Mouse (Mus musculus): ENCODE measurements around the gene Bves.

DNA sequence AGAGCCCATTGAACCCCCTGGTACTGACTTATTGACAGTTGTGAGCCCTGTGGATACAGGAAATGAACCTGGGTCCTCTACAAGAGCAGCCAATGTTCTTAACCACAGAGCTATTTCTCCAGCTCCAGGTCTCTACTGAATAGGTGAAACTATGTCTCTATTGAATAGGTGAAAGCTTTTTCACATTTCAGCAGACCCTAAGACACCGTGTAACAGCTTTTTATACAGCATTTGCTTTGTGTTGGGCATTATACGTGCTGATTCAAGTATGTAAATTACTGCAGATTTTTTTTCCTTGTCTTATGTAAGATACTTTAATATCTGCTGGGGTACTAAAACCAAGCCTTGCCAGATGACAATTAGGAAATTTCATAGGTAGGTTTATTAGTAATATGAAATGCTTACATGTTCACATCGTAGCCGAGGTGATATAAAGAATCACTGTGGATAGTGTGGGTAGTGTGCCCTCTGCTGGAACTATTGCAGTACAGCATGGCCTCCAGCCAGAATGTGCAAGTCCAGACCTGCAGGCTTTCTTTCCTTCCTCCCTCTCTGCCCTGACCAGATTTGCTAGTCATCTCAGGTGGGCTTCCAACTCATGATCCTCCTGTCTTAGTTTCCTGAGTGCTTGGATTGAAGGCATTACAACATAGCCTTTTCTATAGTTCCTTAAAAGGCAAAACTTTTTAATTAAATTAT lies 37.6 kb downstream of the Bves start:
- TF ChIP-seq CHD2 (IDR thresholded peaks at IDR 0.05; ENCODE audit: low read depth, low read length), result no peak
- no peak for TF ChIP-seq MAFK (IDR thresholded peaks at IDR 0.05; ENCODE audit: insufficient read depth, low read depth, low read length)
- TF ChIP-seq HCFC1 (IDR thresholded peaks at IDR 0.05; ENCODE audit: borderline replicate concordance, insufficient read depth, low read length), result no peak
- no peak for TF ChIP-seq ZNF384 (IDR thresholded peaks at IDR 0.05; ENCODE audit: low read depth, low read length)
- TF ChIP-seq ZC3H11A (IDR thresholded peaks at IDR 0.05; ENCODE audit: borderline replicate concordance, low read depth, low read length), result peak; percentile 63; the same call in 1 of the 2 replicates
